Mouse (Mus musculus): ENCODE measurements around the gene Loxl1. TPM values are rescaled to one million over a fixed set of nuclear protein-coding genes. Genes with fewer than 3 reads are reported as not detected.
A peak's percentile ranks its signal among the peaks of the same experiment; 100 is the strongest.

Gene Loxl1
- polyA plus RNA-seq, 1 experiment from 2014 or later = 9.9 TPM

DNA sequence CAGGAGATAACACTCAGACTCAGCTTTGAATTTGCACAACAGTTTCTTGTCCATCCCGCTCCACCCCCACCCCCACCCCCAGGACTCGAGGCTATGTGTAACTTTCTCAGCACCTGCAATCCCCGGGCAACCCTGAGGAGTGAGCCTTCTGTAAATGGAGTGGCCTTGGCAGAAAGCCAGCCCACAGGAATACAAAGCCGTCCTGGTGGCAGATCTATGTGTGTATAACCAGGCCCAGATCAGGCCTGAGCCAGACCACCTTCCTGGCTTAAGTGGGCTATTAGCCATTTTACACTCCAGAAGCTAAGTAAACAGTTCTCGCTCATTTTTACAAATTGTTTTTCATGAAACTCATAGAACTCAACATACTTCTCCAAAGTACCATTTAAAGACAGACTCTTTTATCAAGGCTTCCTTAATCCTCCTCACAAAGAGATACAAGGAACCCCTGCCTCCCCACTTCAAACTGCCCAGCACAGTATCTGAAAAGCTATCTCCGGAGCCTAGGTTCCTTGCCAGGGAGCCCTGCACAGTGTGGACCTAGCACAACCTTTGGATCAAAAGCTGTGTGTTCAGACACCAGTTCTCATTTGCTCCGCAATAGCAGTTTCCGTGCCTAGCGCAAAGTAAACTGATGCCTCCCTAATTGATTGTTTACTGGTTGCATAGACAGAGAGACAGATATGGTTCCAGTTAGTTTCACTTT lies 71.1 kb downstream of the Loxl1 start:
- Histone ChIP-seq H3K9ac (ENCODE audit: low read length) (no peak overlapping the region), H3K4me2 (no peak overlapping the region), H3K27me3 (ENCODE audit: control insufficient read depth, insufficient read depth, low read length) (no peaks in the 10 kb centered on the region), H3K4me1 (ENCODE audit: control insufficient read depth, insufficient read depth, low read length) (no peaks in the 10 kb centered on the region), H3K27ac (ENCODE audit: low read depth, low read length) (no peak overlapping the region), H3K4me3 (ENCODE audit: low read depth, low read length) (no peak overlapping the region), H3K9me3 (ENCODE audit: control insufficient read depth, low read length) (no peaks in the 10 kb centered on the region), H3K36me3 (ENCODE audit: control insufficient read depth, insufficient read depth, low read length) (no peaks in the 10 kb centered on the region; the same call in 1 of the 2 replicates)
- 61% methylated on average over 9 of the region's 9 CpGs for WGBS
- DNase-seq (ENCODE audit: low spot score, missing footprints) (peak; percentile 74), ATAC-seq (ENCODE audit: low FRiP score) (no peak)

Other genes starting within 250 kb of the Loxl1 start
- 7.3 and 9.7 TPM in 2 replicates for gene Stra6, start 249.4 kb downstream of the Loxl1 start, polyA plus RNA-seq (2014; fragmentation: Nextera tagmentation; extraction: Ambion mirVana)
- gene Ccdc33, start 194.4 kb downstream of the Loxl1 start, polyA plus RNA-seq (2014; fragmentation: Nextera tagmentation; extraction: Ambion mirVana) = 0.41 and 0.90 TPM in 2 replicates
- gene Islr, start 108.9 kb downstream of the Loxl1 start, polyA plus RNA-seq (2014; fragmentation: Nextera tagmentation; extraction: Ambion mirVana) = 13.0 and 13.9 TPM in 2 replicates
- 18.7 and 19.6 TPM in 2 replicates for gene Islr2, start 108.9 kb downstream of the Loxl1 start, polyA plus RNA-seq (2014; fragmentation: Nextera tagmentation; extraction: Ambion mirVana)
- 8.7 and 10.1 TPM in 2 replicates for gene Pml, start 63.4 kb downstream of the Loxl1 start, polyA plus RNA-seq (2014; fragmentation: Nextera tagmentation; extraction: Ambion mirVana)
- gene Stoml1, start 60.0 kb downstream of the Loxl1 start, polyA plus RNA-seq (2014; fragmentation: Nextera tagmentation; extraction: Ambion mirVana) = 27.6 and 29.7 TPM in 2 replicates
- gene Tbc1d21, start 57.3 kb upstream of the Loxl1 start, polyA plus RNA-seq (2014; fragmentation: Nextera tagmentation; extraction: Ambion mirVana) = not detected in 2 replicates
- gene Insyn1, start 175.4 kb upstream of the Loxl1 start, polyA plus RNA-seq (2014; fragmentation: Nextera tagmentation; extraction: Ambion mirVana) = 1.4 and 1.8 TPM in 2 replicates
- gene Cd276, start 242.3 kb upstream of the Loxl1 start, polyA plus RNA-seq (2014; fragmentation: Nextera tagmentation; extraction: Ambion mirVana) = 22.5 and 23.8 TPM in 2 replicates